Mouse (Mus musculus): Measurements from ENCODE around the gene Gpx4. TPM values are rescaled to one million over a fixed set of nuclear protein-coding genes. Genes with fewer than 3 reads are reported as not detected.

The Gpx4 gene
- total RNA-seq, 2 experiments from 2014 or later, result 500 to 536 TPM

DNA sequence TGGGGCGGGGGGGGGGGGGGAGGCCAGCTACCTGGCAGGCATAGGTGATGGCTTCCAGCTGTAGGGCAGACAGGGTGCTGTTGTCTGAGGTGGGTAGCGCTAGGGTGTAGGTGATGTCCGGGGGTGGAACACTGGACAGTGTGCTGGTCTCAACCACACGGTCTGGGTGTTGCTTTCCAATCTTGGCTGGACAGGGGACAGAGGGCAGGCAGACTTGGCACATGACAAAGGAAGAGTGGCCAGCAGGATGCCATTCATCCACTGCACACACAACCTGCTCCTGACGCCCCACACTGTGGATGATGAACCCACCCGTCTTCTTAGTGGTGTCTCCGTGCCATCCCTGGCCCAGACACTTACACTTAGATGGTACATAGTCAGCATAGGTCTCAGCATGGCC, 22.3 kb downstream of the Gpx4 start:
- no peak for DNase-seq
- intact Hi-C loops (cut with DNase I), result no loop called here

DNA sequence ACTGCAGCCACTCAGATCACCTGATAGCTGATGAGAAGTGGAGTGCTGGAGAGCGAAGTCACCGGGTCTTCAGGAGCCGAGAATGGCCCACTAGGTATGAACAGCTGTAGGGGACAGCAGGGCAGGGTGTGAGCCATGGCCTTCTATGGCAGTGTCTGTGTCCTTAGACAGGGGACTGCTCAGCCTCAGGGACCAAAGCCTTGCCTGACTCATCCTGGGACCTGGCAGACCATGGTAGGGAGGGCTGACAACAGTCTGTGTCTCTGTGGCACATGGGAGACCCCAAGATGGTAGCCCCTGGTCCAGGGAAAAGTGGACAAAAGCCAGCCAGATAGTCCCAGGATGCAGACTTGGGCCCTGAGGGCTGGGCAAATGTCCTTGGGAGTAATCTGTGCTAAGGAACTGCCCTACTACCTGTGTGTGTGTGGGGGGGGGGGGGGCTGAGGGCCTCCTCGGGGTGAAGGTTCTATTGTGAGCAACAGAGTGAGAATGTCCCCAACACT, 23.0 kb downstream of the Gpx4 start:
- intact Hi-C loops (cut with DNase I), result no loop called here
- DNase-seq, result no peak

DNA sequence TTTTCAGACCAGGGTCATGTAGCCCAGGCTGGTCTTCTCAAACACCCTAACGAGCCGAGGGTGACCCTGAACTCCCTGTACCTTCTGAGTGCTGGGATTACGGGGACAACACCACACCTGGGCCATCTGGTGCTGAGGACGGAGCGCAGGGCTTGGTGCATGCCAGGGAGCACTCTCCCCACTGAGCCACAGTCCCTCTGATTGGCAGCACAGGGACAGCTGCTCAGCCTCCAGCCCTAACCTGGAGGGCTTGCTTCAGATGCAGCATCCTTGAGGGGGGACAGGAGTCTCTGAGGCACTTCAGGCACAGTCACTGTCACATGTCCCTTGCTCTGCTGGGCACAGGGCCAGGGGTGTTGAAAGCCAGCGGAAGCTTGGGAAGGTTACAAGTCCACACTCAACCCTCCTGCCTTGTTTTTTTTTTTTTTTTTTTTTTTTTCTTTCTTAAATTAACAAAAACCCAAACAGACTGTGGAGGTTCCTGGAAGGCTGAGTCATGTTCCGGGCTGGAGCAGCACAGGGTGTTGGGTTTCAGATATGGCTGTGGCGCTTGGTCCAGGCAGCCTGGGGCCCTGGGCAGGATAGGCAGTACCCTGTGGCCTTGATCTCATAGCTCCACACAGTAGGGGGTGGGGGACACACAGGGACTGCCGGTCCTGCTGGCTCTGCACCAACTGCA, 24.0 kb downstream of the Gpx4 start:
- peak; percentile 75 to 81 for DNase-seq
- intact Hi-C loops (cut with DNase I), result no loop called here

DNA sequence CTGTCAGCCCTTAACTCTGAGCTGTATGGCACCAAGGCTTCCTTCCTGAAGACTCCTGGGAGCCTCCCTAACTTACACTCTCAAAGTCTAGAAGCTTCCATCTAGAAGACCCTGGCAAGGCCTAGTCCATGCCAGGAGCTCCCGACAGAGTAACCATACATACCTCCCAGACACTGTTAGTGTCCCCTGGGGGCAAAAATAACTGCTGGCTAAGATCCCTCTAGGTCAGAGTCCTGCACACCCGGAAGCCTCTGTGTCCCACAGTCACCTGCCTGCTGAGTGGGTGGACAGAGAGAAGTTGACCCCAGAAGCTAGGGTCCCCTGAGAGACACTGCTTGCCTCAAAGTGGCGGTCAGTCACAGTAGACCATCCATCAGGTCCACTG, 24.5 kb downstream of the Gpx4 start:
- intact Hi-C loops (cut with DNase I), result no loop called here
- DNase-seq, result no peak

DNA sequence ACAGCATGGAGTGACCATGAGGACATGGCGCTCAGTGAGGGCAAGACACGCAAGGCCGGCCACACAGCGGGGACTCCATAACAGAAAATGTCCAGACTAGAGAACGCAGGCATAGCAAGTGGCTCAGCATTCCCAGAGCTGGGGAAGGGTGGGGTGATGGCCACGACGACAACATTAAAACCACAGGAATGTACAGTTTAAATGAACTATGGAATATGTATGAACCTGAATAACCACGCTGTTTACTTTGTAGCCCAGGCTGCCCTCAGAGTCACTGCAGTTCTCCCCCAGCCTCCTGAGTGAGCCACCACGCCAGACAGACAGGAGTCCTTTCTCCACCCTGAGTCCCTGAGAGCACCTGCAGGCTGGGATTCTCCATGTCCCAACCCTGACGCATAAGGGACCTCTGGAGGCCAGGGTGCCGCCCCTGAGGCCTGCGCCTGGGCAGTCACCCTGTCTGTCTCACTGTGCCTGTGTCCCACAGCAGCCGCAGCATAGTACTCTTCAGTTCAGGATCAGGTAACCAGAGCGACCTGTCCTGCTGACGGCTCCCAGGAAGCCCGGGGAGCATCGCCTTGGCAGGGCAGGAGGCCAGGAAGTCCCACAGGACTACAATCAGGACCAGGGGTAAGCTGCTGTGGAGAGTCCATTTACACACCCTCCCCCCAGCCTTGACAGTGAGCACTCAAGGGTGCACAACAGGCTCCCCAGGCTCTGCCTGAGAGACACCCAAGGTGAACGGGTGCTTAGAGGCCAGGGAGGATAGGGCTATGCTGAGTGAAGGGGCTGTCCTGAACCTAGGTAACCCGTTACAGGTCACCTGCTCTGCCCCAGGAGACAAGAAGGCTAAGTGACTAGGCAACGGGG, 25.9 kb downstream of the Gpx4 start:
- DNase-seq, result no peak
- intact Hi-C loops (cut with DNase I), result no loop called here

DNA sequence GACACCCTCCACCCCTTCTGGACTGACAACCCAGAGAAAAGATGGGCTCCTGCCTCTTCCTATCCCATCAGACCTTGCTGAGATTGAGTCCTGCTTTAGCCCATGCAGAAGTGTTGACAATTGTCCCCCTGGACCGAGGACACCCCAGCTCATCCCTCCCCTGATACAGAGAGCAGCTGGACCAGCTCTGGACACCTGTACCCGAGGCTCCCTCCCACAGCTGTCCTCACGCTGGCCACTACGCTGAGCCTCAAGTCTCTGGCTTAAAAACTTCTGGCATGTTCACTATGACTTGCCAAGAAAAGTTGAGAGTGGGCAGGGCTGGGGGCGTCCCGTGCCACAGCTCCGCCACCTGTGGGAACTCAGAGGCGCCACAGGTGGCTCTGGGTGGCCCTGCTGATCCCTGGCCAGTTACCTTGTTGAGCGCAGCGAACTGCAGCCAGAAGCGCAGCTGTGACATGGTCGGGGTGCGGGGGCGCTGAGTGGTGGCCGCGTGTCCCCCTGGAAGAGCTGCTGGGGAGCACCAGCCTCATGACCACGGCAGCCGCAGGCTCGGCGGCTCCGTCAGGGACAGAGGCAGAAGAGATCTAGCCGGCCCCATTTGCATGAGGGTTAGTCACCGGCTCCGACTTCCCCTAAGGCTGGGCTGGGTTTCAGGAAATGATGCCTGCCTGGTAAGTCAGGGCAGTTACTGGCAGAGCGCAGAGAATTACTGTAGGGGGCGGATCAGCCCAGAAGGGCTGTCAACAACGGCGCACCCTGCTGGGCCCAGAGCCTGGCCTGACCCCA, 28.0 kb downstream of the Gpx4 start:
- peak; percentile 45 to 60 for DNase-seq
- intact Hi-C loops (cut with DNase I), result loop anchor here (5.0 kb wide), 1 partner anchor 37 kb away; no protein-coding TSS in a partner anchor

DNA sequence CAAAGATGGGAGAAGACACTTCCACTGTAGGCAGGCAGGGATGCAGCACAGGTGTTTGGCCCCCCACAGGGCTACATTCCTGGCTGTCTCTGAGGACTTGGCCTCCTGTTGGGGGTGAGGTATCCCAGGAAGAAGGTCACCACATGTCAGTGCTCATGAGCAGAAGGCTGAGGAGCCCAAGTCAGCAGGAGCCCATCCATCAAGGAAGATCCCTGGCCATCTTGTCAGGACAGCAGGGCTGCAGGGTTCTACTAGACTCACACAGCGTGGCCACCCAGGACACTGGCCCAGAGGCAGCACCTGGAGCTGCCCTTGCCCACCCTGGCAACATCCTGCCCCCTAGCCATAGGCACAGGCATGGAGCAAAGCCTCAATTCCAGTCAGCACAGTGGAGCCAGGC, 29.0 kb downstream of the Gpx4 start:
- intact Hi-C loops (cut with DNase I), result loop anchor here (5.0 kb wide), 1 partner anchor 36 kb away; no protein-coding TSS in a partner anchor
- DNase-seq, result no peak

DNA sequence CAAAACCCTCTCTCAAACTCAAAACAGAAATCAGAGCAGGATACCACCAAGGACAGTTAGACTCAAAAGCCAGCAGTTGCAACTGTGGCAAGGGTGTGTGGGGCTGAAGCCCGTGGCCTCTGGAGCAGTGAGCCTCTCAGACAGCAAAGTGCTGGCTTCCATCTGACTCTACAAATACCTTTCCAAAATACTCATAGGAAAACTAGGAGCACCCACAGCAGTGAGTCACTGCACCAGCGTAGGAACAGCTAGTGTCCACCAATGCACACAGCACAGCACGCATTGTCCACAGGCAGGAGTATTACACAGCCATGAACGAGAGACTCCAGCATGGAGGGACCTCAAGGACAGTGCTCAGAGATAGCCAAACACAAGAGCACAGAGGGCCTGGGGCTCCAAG, 29.4 kb downstream of the Gpx4 start:
- no peak for DNase-seq
- intact Hi-C loops (cut with DNase I), result loop anchor here (5.0 kb wide), 1 partner anchor 36 kb away; no protein-coding TSS in a partner anchor

DNA sequence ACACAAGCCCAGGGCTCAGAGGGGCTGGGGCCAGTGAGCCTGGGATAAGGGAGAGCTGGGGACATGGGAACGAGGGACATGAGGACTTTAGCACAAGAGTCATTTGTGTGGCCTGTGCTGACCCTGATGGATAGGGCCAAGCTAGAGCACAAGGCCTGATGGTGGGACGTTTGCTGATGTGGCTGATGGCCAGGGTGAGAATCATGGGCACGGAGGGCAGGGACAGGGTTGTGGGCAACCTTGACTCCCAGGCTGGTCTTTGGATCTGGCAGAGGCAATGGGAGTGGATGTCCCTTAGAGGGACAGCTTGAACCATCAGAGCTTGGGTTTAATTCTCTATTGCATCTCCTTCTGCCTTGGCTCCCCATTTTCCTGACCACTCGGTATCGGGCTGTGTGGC, 30.3 kb downstream of the Gpx4 start:
- intact Hi-C loops (cut with DNase I), result loop anchor here (5.0 kb wide), 1 partner anchor 35 kb away; no protein-coding TSS in a partner anchor
- no peak for DNase-seq

DNA sequence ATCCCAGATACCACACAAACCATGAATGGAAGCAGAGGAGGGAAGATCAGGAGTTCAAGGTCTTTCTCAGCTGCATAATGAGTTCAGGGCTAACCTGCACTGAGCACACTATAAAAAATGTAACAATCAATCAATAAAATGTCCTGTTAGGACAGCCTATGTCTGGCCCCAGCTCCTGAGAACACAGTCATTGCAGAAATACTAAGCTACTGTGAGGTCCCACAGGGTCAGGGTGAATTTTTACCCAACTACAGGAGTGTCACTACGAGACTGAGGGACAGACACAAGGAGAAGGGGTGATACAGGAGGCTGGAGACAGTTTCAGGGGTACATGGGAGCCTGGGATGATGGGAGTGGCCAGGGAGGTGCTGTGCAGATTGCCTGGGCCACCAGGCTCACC, 31.4 kb downstream of the Gpx4 start:
- DNase-seq, result no peak
- intact Hi-C loops (cut with DNase I), result loop anchor here (5.0 kb wide), 1 partner anchor 34 kb away; no protein-coding TSS in a partner anchor

DNA sequence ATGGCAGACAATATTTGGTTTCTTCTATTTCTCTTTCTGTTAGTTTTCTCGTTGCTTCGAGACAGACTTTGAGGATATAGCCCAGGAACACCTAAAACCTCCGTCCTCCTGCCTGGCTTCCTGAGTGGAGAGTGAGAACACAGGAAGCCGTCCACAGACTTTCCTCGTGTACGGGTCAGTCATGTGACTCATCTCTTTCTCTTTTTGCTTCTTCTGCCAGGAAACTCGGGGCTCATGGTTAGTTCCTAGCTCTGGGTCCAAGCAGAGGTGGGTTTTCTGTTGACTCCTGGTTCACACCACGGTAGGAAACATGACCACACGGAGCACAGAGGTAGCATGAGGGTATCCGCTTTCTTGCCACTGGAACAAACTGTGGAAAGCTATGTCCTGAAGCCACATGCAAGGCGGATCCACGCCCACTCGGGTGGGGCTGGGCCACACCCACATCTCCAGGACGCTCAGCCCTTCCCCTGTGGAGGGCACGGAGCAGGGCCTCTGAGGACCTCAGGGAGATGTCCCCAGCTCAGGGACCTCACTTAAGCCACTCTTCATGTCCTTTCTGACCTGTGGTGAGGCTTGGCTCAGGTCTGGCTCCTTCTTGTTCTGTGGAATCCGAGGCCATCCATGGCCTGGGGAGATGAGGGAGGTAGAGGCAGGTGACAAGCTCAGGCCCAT, 33.6 kb downstream of the Gpx4 start:
- intact Hi-C loops (cut with DNase I), result no loop called here
- no peak for DNase-seq

DNA sequence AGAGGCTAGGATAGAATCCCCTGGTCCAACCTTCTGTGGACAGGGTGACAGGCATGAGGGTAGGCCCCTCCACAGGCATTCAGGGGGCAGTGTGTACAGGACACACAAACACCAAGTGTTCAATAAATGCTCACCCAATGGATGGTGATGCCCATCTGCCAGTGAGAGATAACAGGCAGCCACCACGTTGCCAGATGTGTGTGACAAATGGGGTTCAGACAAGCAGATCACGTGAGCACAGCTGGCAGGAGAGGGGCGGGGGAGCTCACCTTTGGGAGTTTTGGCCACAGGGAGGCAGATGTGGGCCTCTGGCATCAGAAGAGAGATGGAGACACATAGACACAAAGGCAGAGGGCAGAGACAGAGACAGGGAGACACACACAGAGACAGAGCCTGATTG, 34.1 kb downstream of the Gpx4 start:
- no peak for DNase-seq
- intact Hi-C loops (cut with DNase I), result no loop called here

DNA sequence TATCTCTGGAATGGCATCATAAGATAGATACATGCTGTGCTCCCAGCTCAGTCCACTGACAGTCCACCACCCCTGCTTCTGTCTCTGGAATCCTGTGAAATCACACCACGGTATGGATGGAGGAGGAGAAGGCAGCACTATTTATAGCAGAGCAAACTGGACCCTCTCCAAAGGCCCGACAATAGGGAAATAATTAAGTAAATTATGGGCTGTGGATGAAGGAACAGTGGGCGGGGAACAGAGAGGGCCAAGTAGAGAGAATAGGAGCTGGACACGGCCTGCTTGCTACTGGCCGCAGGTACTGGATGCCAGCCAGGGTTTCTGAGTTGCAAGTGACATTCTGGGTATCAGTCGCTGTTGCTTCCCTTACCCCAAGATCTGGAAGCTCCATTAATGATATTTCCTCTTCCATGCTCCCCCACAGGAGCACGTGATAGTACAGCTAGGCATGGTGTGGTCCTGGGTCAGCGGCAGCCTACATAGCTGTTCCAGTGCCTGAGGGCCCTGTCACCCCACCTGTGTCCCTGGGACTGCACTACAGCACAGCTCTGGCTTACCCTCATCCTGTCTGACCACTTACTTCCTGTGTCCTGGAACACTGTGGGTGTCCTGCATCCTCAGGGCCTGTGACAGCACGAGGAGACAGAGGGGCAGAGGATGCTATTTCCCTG, 38.0 kb downstream of the Gpx4 start:
- intact Hi-C loops (cut with DNase I), result no loop called here
- DNase-seq, result no peak

DNA sequence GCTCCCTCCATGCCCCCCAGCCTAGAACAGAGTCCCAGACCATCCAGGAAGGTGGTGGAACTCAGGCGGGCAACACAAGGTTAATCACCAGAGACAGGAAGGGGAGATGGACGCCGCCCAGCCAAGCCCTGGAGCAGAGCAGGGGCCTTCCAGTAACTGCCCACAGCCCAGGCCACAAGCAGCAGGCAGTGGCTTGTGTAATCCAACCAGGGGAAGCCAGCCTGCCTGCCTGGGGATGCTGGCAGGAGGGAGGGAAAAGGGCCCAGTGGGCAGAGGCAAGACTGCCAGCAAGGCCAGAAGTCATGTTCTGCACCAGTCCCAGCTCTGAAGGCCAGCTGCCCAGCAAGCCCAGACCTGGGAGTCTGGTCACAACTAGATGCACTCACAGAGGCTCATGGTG, 39.9 kb downstream of the Gpx4 start:
- intact Hi-C loops (cut with DNase I), result no loop called here
- no peak for DNase-seq

DNA sequence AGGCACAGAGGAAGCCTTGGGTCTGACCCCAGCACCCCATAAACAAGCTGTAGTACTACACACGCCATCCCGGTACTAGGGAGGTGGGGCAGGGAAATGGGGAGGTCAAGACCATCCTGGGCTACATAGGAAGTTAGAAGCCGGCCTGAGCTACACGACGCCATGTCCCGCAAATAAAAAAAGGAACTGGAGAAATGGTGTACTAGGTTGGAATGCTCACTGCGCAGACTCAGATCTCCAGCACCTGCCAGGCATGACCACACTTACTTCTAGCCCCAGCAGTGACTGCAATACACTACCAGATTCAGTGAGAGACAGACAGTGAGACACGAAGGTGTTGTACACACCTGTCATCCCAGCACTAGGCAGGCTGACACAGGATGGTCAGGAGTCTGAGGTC, 40.5 kb downstream of the Gpx4 start:
- DNase-seq, result no peak
- intact Hi-C loops (cut with DNase I), result no loop called here

DNA sequence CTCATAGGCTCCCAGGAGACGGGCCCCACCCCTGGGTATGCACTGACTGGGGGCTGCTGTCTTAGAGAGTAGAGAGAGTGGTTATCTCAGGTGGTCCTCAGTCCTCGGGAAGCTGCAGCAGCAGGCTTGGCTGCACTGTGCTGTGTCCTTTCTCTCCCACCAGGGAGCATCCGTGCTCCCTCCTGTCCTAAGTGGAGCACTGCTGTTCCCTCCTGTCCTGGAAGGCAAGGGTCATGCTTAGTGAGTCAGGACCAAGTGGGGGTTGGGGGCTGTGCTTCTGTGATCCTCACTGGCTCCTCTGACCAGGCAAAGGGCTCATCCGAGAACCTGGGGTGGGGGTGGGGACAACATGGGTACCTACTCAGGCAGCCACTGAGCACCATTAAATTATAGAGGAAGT, 42.2 kb downstream of the Gpx4 start:
- intact Hi-C loops (cut with DNase I), result no loop called here

DNA sequence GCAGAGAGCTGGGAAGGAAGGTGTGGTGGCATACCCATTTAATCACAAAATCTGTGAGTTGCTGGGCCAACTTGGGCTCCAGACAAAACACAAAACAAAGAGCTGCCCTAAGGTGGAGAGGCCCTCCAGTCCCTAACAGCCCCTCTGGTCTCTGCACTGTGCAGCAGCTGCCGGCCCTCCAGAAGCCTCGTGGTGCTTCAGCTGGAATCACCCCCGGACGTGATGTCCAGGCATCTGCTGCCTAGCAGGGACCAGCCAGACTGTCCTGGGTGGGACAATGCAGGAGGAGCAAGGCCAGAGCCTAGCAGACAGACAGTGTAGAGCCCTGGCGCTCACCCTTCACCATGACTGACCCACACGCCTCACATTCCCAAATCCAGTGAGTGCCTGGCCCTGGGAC, 44.6 kb downstream of the Gpx4 start:
- intact Hi-C loops (cut with DNase I), result no loop called here
- no peak for DNase-seq

More for the DNA sequence above, 42.2 kb downstream of the Gpx4 start:
- DNase-seq, result no peak

DNA sequence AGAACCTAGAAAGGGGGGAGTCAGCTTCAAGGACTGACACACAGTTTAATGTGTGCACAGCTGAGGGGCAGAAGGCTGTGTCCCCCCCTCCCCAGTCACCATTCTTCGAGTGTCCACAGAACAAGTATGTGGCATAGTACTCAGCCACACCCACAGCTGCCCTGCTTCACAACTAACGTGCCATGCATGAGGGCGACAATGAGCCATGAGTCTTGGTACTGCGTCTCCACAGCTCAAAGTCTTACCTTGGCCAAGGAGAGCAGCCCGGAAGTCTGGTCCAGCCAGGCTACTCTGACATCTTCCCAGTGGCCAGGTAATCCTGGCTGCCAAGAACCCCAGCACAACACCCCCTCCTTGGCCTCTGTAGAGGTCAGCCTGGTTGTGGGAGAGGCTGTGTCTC, 45.7 kb downstream of the Gpx4 start:
- DNase-seq, result no peak
- intact Hi-C loops (cut with DNase I), result no loop called here

DNA sequence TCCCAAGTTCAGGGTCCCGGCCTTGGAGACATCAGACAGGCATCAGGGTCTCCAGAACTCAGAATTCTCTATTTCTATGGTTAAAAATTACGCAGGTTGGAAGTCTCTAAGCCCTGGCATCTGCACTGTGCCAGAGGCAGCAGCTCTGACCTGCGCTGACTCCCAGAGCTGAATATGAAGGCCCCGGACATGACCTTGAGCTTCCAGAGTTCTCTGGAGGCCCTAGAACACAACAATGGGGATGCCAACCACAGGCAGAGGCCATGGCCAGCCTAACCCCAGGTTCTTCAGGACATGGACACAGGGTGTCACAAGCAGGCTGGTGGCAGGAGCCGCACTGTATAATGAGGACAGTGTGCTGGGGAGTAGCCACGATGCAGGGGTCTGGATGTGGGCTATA, 47.1 kb downstream of the Gpx4 start:
- intact Hi-C loops (cut with DNase I), result no loop called here
- no peak for DNase-seq

DNA sequence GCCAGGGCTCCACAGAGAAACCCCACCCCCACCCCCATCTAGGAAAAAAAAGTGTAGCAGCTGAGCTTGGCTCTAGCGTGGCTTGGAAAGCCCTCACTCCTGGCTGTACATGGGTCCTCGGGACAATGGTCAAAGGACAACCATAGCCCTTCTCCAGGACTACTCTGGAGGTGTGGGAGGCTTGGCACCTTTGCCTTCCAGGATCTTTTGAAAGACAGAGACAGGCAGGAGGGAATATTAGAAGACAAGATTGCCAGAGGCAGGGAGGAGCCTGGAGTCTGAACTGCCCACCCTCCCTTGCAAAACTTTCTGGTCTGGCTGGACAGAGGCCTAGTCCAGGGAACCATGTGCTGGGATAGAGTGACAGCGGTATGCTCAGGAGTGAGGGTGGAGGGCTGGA, 47.7 kb downstream of the Gpx4 start:
- DNase-seq, result no peak

More for the DNA sequence above, 47.7 kb downstream of the Gpx4 start:
- intact Hi-C loops (cut with DNase I), result no loop called here

All from gastrocnemius, postnatal 36 days (tissue).